Mouse (Mus musculus) heart, postnatal 0 days (tissue): ENCODE results near the gene Ypel2. TPM values are rescaled to one million over a fixed set of nuclear protein-coding genes. Genes with fewer than 3 reads are reported as not detected.
A peak's percentile ranks its signal among the peaks of the same experiment; 100 is the strongest.

Source experiments
- ATAC-seq: fragments of 200-750 bp; cut with Nextera tagmentation; 2 replicates; pipeline ENCODE4 v1.8.0; 2017; ENCODE audit warnings: low read depth, moderate number of reproducible peaks, moderate library complexity; ENCODE audit not compliant: insufficient read depth
- DNase-seq: peaks from one replicate; pipeline ENCODE4 v3.0.0-alpha.2; 2016; ENCODE audit warnings: low spot score
- H3K27ac ChIP-seq: fragments of 300-500 bp; sonication (generic); 2 replicates; pipeline ENCODE4 v1.5.1; 2014; ENCODE audit warnings: low read depth, mild to moderate bottlenecking
- H3K27me3 ChIP-seq: fragments of 300-500 bp; sonication (generic); 2 replicates; pipeline ENCODE4 v1.6.1; 2014; ENCODE audit warnings: low read length, mixed read lengths; ENCODE audit not compliant: control insufficient read depth, insufficient read depth
- H3K36me3 ChIP-seq: fragments of 300-500 bp; sonication (generic); replicated peaks from 2 replicates; pipeline ENCODE4 v1.6.1; 2014; ENCODE audit warnings: low read length, mixed read lengths; ENCODE audit not compliant: control insufficient read depth, insufficient read depth
- H3K4me1 ChIP-seq: fragments of 300-500 bp; sonication (generic); 2 replicates; pipeline ENCODE4 v1.6.1; 2014; ENCODE audit warnings: antibody characterized with exemption; ENCODE audit not compliant: control insufficient read depth, insufficient read depth
- H3K4me2 ChIP-seq: fragments of 300-500 bp; sonication (generic); 2 replicates; pipeline ENCODE4 v1.6.1; 2014; ENCODE audit warnings: low read depth, mild to moderate bottlenecking, low read length, moderate library complexity
- H3K4me3 ChIP-seq: fragments of 300-500 bp; sonication (generic); 2 replicates; pipeline ENCODE4 v1.5.1; 2014; ENCODE audit warnings: low read depth, low read length
- H3K9ac ChIP-seq: fragments of 300-500 bp; sonication (generic); replicated peaks from 2 replicates; pipeline ENCODE4 v1.6.1; 2014; ENCODE audit warnings: low read depth, low read length, mixed read lengths
- H3K9me3 ChIP-seq: fragments of 300-500 bp; sonication (generic); replicated peaks from 2 replicates; pipeline ENCODE4 v1.6.1; 2016; ENCODE audit warnings: low read length; ENCODE audit not compliant: control insufficient read depth
- CTCF ChIP-seq: IDR thresholded peaks from 2 replicates; pipeline ENCODE4 v1.5.1; 2016; ENCODE audit warnings: antibody characterized with exemption, control low read depth, low read depth
- EP300 ChIP-seq: IDR thresholded peaks from 2 replicates; pipeline ENCODE4 v1.6.1; 2016; ENCODE audit warnings: antibody characterized with exemption, low read depth
- whole genome bisulfite sequencing: fragments of 180-500 bp; shearing (Covaris S2); extraction: QIAGEN DNeasy Blood & Tissue Kit; methylation state at CpG from one replicate; pipeline ENCODE4 v1.1.7; 2014; 5-methylcytosine and 5-hydroxymethylcytosine counted together
- polyA plus RNA-seq: library from polyadenylated mRNA; unstranded; fragments of >200 nt; fragmentation: Nextera tagmentation; extraction: Ambion mirVana; gene quantifications from 2 replicates; pipeline ENCODE4 v1.2.1, GENCODE M21; 2015
- total RNA-seq: library from RNA; depleted of rRNA; stranded (reverse); fragments of >200 nt; gene quantifications from 2 replicates; pipeline ENCODE4 v1.2.3, GENCODE M21; 2014; ENCODE audit warnings: low replicate concordance

Ypel2 gene
- total and polyA plus RNA-seq, 2 experiments from 2014 or later = 16.1 to 16.3 TPM

GRCm38 (mm10) chr11:86920111-86921080 is 73.1 kb downstream of the Ypel2 start:
- Histone ChIP-seq H3K4me1 (peaks cover 36% of the 10 kb centered on the region), H3K36me3 (no peaks in the 10 kb centered on the region), H3K27ac (peak overlapping the region; percentile 89), H3K4me2 (0 out of 2 replicates have a peak overlapping the region, but pooled peaks have one; percentile 1), H3K9ac (no peak overlapping the region), H3K9me3 (no peaks in the 10 kb centered on the region), H3K4me3 (no peak overlapping the region), H3K27me3 (no peaks in the 10 kb centered on the region)
- WGBS = 17% methylated on average over 20 of the region's 20 CpGs
- TF ChIP-seq CTCF (no peak; the same call in 1 of the 2 replicates), EP300 (no peak)
- DNase-seq (peak; percentile 91), ATAC-seq (peak; percentile 83)

GRCm38 (mm10) chr11:86919468-86919867 is 74.0 kb downstream of the Ypel2 start:
- ATAC-seq (no peak), DNase-seq (no peak)
- WGBS = 81% methylated on average over 7 of the region's 7 CpGs
- Histone ChIP-seq H3K4me1 (peaks cover 36% of the 10 kb centered on the region), H3K27me3 (no peaks in the 10 kb centered on the region), H3K9me3 (no peaks in the 10 kb centered on the region), H3K4me3 (no peak overlapping the region), H3K4me2 (no peak overlapping the region), H3K27ac (peak overlapping the region; percentile 89), H3K9ac (no peak overlapping the region), H3K36me3 (no peaks in the 10 kb centered on the region)
- no peak for TF ChIP-seq CTCF
- TF ChIP-seq EP300 = no peak

GRCm38 (mm10) chr11:86917536-86917935 is 76.0 kb downstream of the Ypel2 start:
- no peaks in the 10 kb centered on the region for H3K36me3 ChIP-seq
- H3K9me3 ChIP-seq = no peaks in the 10 kb centered on the region
- no peak for ATAC-seq
- TF ChIP-seq EP300 (no peak), CTCF (no peak)
- H3K9ac ChIP-seq = no peak overlapping the region
- H3K4me1 ChIP-seq = peaks cover 36% of the 10 kb centered on the region
- no peaks in the 10 kb centered on the region for H3K27me3 ChIP-seq
- peak overlapping the region; percentile 87 for H3K27ac ChIP-seq
- no peak overlapping the region for H3K4me3 ChIP-seq
- 99% methylated on average over 2 of the region's 2 CpGs for WGBS
- no peak overlapping the region for H3K4me2 ChIP-seq
- DNase-seq = no peak

- no peak overlapping the region for H3K4me2 ChIP-seq
- no peaks in the 10 kb centered on the region for H3K36me3 ChIP-seq
- 14% methylated on average over 8 of the region's 8 CpGs for WGBS
- H3K4me1 ChIP-seq = peaks cover 32% of the 10 kb centered on the region
- TF ChIP-seq EP300 = peak; percentile 92
- no peak for TF ChIP-seq CTCF
- ATAC-seq (peak; percentile 77), DNase-seq (peak; percentile 82)
- H3K9ac ChIP-seq = no peak overlapping the region
- H3K27me3 ChIP-seq = no peaks in the 10 kb centered on the region
- H3K9me3 ChIP-seq = no peaks in the 10 kb centered on the region
- peak overlapping the region; percentile 87 for H3K27ac ChIP-seq
- H3K4me3 ChIP-seq = no peak overlapping the region
These were observed 76.8 kb downstream of the Ypel2 start for GRCm38 (mm10) chr11:86916596-86917249.

- no peaks in the 10 kb centered on the region for H3K27me3 ChIP-seq
- no peaks in the 10 kb centered on the region for H3K9me3 ChIP-seq
- H3K4me3 ChIP-seq = no peak overlapping the region
- no peaks in the 10 kb centered on the region for H3K36me3 ChIP-seq
- H3K9ac ChIP-seq = no peak overlapping the region
- no peak overlapping the region for H3K27ac ChIP-seq
- no peak overlapping the region for H3K4me2 ChIP-seq
- DNase-seq (peak; percentile 36), ATAC-seq (no peak)
- H3K4me1 ChIP-seq = peaks cover 9% of the 10 kb centered on the region; the same call in 1 of the 2 replicates
- TF ChIP-seq EP300 (no peak), CTCF (no peak)
- WGBS = 63% methylated on average over 9 of the region's 9 CpGs
These were observed 79.2 kb downstream of the Ypel2 start for GRCm38 (mm10) chr11:86914329-86914728.
